Mouse (Mus musculus): ENCODE data around the gene Myo18b. TPM values are rescaled to one million over a fixed set of nuclear protein-coding genes. Genes with fewer than 3 reads are reported as not detected.

Myo18b gene
- polyA plus RNA-seq, 1 experiment, result not detected

- H3K36me3 ChIP-seq (ENCODE audit: control insufficient read depth, insufficient read depth), result no peaks in the 10 kb centered on the region
- no peaks in the 10 kb centered on the region for H3K79me2 ChIP-seq (ENCODE audit: control insufficient read depth, insufficient read depth)
- H3K4me3 ChIP-seq (ENCODE audit: insufficient read depth, poor library complexity, severe bottlenecking), result no peak overlapping the region
- no peaks in the 10 kb centered on the region for H3K79me3 ChIP-seq (ENCODE audit: low read depth)
- H3ac ChIP-seq (ENCODE audit: control insufficient read depth, insufficient read length, low read depth), result no peak overlapping the region
- TF ChIP-seq USF1 (IDR thresholded peaks at IDR 0.05; ENCODE audit: low read depth) (no peak), MYOG (IDR thresholded peaks at IDR 0.05; ENCODE audit: control insufficient read depth, extremely low read depth, insufficient read length) (no peak), CEBPB (IDR thresholded peaks at IDR 0.05; ENCODE audit: low read depth) (no peak)
- H3K27me3 ChIP-seq (ENCODE audit: control insufficient read depth, insufficient read depth, insufficient read length), result no peaks in the 10 kb centered on the region
Observed at GRCm38 (mm10) chr5:112646871-112647270, 249.3 kb downstream of the Myo18b start.

GRCm38 (mm10) chr5:112645535-112645934 lies 250.6 kb downstream of the Myo18b start:
- H3K4me3 ChIP-seq (ENCODE audit: insufficient read depth, poor library complexity, severe bottlenecking), result no peak overlapping the region
- H3K79me3 ChIP-seq (ENCODE audit: low read depth), result no peaks in the 10 kb centered on the region
- no peaks in the 10 kb centered on the region for H3K79me2 ChIP-seq (ENCODE audit: control insufficient read depth, insufficient read depth)
- H3ac ChIP-seq (ENCODE audit: control insufficient read depth, insufficient read length, low read depth), result no peak overlapping the region
- no peaks in the 10 kb centered on the region for H3K36me3 ChIP-seq (ENCODE audit: control insufficient read depth, insufficient read depth)
- TF ChIP-seq MYOD1 (IDR thresholded peaks at IDR 0.05; ENCODE audit: control insufficient read depth, insufficient read length, low read depth) (no peak), FOSL1 (IDR thresholded peaks at IDR 0.05; ENCODE audit: insufficient read depth, low read length, poor library complexity, severe bottlenecking) (no peak), CEBPB (IDR thresholded peaks at IDR 0.05; ENCODE audit: low read depth) (no peak), USF1 (IDR thresholded peaks at IDR 0.05; ENCODE audit: low read depth) (no peak), MAX (IDR thresholded peaks at IDR 0.05) (no peak), CTCF (IDR thresholded peaks at IDR 0.05; ENCODE audit: control insufficient read depth, insufficient read depth, insufficient read length) (no peak), MYOG (IDR thresholded peaks at IDR 0.05; ENCODE audit: control insufficient read depth, extremely low read depth, insufficient read length) (no peak)
- H3K27me3 ChIP-seq (ENCODE audit: control insufficient read depth, insufficient read depth, insufficient read length), result no peaks in the 10 kb centered on the region

- Histone ChIP-seq H3K79me2 (ENCODE audit: control insufficient read depth, insufficient read depth) (no peaks in the 10 kb centered on the region), H3K4me3 (ENCODE audit: insufficient read depth, poor library complexity, severe bottlenecking) (no peak overlapping the region), H3K79me3 (ENCODE audit: low read depth) (no peaks in the 10 kb centered on the region), H3ac (ENCODE audit: control insufficient read depth, insufficient read length, low read depth) (no peak overlapping the region), H3K27me3 (ENCODE audit: control insufficient read depth, insufficient read depth, insufficient read length) (no peaks in the 10 kb centered on the region), H3K36me3 (ENCODE audit: control insufficient read depth, insufficient read depth) (no peaks in the 10 kb centered on the region)
- no peak for TF ChIP-seq CTCF (IDR thresholded peaks at IDR 0.05; ENCODE audit: control insufficient read depth, insufficient read depth, insufficient read length)
- no peak for TF ChIP-seq MYOD1 (IDR thresholded peaks at IDR 0.05; ENCODE audit: control insufficient read depth, insufficient read length, low read depth)
- no peak for TF ChIP-seq FOSL1 (IDR thresholded peaks at IDR 0.05; ENCODE audit: insufficient read depth, low read length, poor library complexity, severe bottlenecking)
- no peak for TF ChIP-seq MAX (IDR thresholded peaks at IDR 0.05)
- TF ChIP-seq USF1 (IDR thresholded peaks at IDR 0.05; ENCODE audit: low read depth), result no peak
Observed at GRCm38 (mm10) chr5:112643533-112644272, 252.5 kb downstream of the Myo18b start.

GRCm38 (mm10) chr5:112642731-112643130 lies 253.4 kb downstream of the Myo18b start:
- Histone ChIP-seq H3ac (ENCODE audit: control insufficient read depth, insufficient read length, low read depth) (no peak overlapping the region), H3K27me3 (ENCODE audit: control insufficient read depth, insufficient read depth, insufficient read length) (no peaks in the 10 kb centered on the region), H3K36me3 (ENCODE audit: control insufficient read depth, insufficient read depth) (no peaks in the 10 kb centered on the region), H3K79me3 (ENCODE audit: low read depth) (no peaks in the 10 kb centered on the region), H3K79me2 (ENCODE audit: control insufficient read depth, insufficient read depth) (no peaks in the 10 kb centered on the region), H3K4me3 (ENCODE audit: insufficient read depth, poor library complexity, severe bottlenecking) (no peak overlapping the region)
- TF ChIP-seq FOSL1 (IDR thresholded peaks at IDR 0.05; ENCODE audit: insufficient read depth, low read length, poor library complexity, severe bottlenecking) (no peak), USF1 (IDR thresholded peaks at IDR 0.05; ENCODE audit: low read depth) (no peak), MYOD1 (IDR thresholded peaks at IDR 0.05; ENCODE audit: control insufficient read depth, insufficient read length, low read depth) (no peak), CTCF (IDR thresholded peaks at IDR 0.05; ENCODE audit: control insufficient read depth, insufficient read depth, insufficient read length) (no peak), CEBPB (IDR thresholded peaks at IDR 0.05; ENCODE audit: low read depth) (no peak), MAX (IDR thresholded peaks at IDR 0.05) (no peak), MYOG (IDR thresholded peaks at IDR 0.05; ENCODE audit: control insufficient read depth, extremely low read depth, insufficient read length) (no peak)

- no peaks in the 10 kb centered on the region for H3K27me3 ChIP-seq (ENCODE audit: control insufficient read depth, insufficient read depth, insufficient read length)
- TF ChIP-seq CTCF (IDR thresholded peaks at IDR 0.05; ENCODE audit: control insufficient read depth, insufficient read depth, insufficient read length) (no peak), FOSL1 (IDR thresholded peaks at IDR 0.05; ENCODE audit: insufficient read depth, low read length, poor library complexity, severe bottlenecking) (no peak), MYOD1 (IDR thresholded peaks at IDR 0.05; ENCODE audit: control insufficient read depth, insufficient read length, low read depth) (no peak), MYOG (IDR thresholded peaks at IDR 0.05; ENCODE audit: control insufficient read depth, extremely low read depth, insufficient read length) (no peak), MAX (IDR thresholded peaks at IDR 0.05) (no peak), USF1 (IDR thresholded peaks at IDR 0.05; ENCODE audit: low read depth) (no peak), CEBPB (IDR thresholded peaks at IDR 0.05; ENCODE audit: low read depth) (no peak)
- H3K4me3 ChIP-seq (ENCODE audit: insufficient read depth, poor library complexity, severe bottlenecking), result no peak overlapping the region
- no peaks in the 10 kb centered on the region for H3K79me3 ChIP-seq (ENCODE audit: low read depth)
- no peaks in the 10 kb centered on the region for H3K79me2 ChIP-seq (ENCODE audit: control insufficient read depth, insufficient read depth)
- no peak overlapping the region for H3ac ChIP-seq (ENCODE audit: control insufficient read depth, insufficient read length, low read depth)
- H3K36me3 ChIP-seq (ENCODE audit: control insufficient read depth, insufficient read depth), result no peaks in the 10 kb centered on the region
Observed at GRCm38 (mm10) chr5:112641770-112642169, 254.4 kb downstream of the Myo18b start.

DNA sequence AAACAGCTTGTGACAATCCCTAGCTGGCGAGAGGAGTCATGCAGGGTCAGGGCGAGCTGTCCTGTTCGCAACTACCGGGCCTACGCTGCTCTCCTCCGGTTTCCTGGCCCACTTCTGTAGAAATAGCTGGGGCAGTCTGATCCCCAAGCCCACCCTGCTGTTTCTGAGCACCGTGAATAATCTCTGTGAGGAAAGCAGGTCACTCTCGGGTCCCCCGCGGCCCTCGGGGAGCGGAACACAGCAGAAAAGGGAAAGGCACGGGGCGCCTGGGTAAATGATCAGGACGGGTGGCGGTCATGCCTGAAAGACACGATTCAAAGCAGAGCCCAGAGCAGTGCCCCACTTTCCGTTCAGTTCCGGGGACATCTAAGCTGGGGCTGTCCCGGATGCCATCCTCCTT lies 255.0 kb downstream of the Myo18b start:
- no peak overlapping the region for H3ac ChIP-seq (ENCODE audit: control insufficient read depth, insufficient read length, low read depth)
- TF ChIP-seq CEBPB (IDR thresholded peaks at IDR 0.05; ENCODE audit: low read depth) (no peak), USF1 (IDR thresholded peaks at IDR 0.05; ENCODE audit: low read depth) (no peak), MYOG (IDR thresholded peaks at IDR 0.05; ENCODE audit: control insufficient read depth, extremely low read depth, insufficient read length) (no peak), CTCF (IDR thresholded peaks at IDR 0.05; ENCODE audit: control insufficient read depth, insufficient read depth, insufficient read length) (no peak), FOSL1 (IDR thresholded peaks at IDR 0.05; ENCODE audit: insufficient read depth, low read length, poor library complexity, severe bottlenecking) (no peak), MYOD1 (IDR thresholded peaks at IDR 0.05; ENCODE audit: control insufficient read depth, insufficient read length, low read depth) (no peak)
- no peaks in the 10 kb centered on the region for H3K36me3 ChIP-seq (ENCODE audit: control insufficient read depth, insufficient read depth)
- H3K27me3 ChIP-seq (ENCODE audit: control insufficient read depth, insufficient read depth, insufficient read length), result no peaks in the 10 kb centered on the region
- no peak overlapping the region for H3K4me3 ChIP-seq (ENCODE audit: insufficient read depth, poor library complexity, severe bottlenecking)
- no peaks in the 10 kb centered on the region for H3K79me3 ChIP-seq (ENCODE audit: low read depth)
- H3K79me2 ChIP-seq (ENCODE audit: control insufficient read depth, insufficient read depth), result no peaks in the 10 kb centered on the region
